5 mouse cellular contexts compared by ENCODE assay signal in genomic region chr19:34610118-34610517, GRCm38 (mm10). TPM values are rescaled to one million over a fixed set of nuclear protein-coding genes. Genes with fewer than 3 reads are reported as not detected.
"Had no signal": no experiment of that assay in that cellular context is flagged by ENCODE, and none has a peak within 500 bp of the region (broad histone marks: within the 10 kb centered on the region; RNA-seq: fewer than 3 reads in every experiment).

No protein-coding gene starts in this region.

RNA-seq across cellular contexts. Expression of gene Ifit3b, which starts 2.3 kb away (rescaled TPM):
- polyA plus RNA-seq: hindbrain, embryonic 10.5 days; hindbrain, embryonic 11.5 days; hindbrain, embryonic 12.5 days had no signal

RNA-seq across cellular contexts. Expression of gene Ifit1bl1, which starts 8.4 kb away (rescaled TPM):
- polyA plus RNA-seq: hindbrain, embryonic 10.5 days; kidney, embryonic 14.5 days had no signal

RNA-seq across cellular contexts. Expression of gene Ifit1, which starts 30.6 kb away (rescaled TPM):
- total RNA-seq: layer of hippocampus, postnatal 14 days had no signal
